Mouse (Mus musculus) embryonic fibroblast, embryonic 13.5 days (primary cell): Measurements from ENCODE around the gene Cetn3. TPM values are rescaled to one million over a fixed set of nuclear protein-coding genes. Genes with fewer than 3 reads are reported as not detected.

Experiments used
- H3K27ac ChIP-seq: 2 replicates; pipeline ENCODE4 v1.5.1; 2012; ENCODE audit warnings: low read length, control low read depth, inconsistent platforms; ENCODE audit not compliant: insufficient read depth
- H3K4me1 ChIP-seq: 2 replicates; pipeline ENCODE4 v1.6.1; 2011; ENCODE audit warnings: low read length; ENCODE audit not compliant: control insufficient read depth, insufficient read depth
- H3K4me3 ChIP-seq: 2 replicates; pipeline ENCODE4 v1.5.1; 2011; ENCODE audit warnings: mild to moderate bottlenecking, control low read depth, low read length; ENCODE audit not compliant: insufficient read depth
- CTCF ChIP-seq: IDR thresholded peaks from 2 replicates; pipeline ENCODE4 v1.5.1; 2011; ENCODE audit warnings: mild to moderate bottlenecking, control low read depth, low read length, moderate library complexity, borderline replicate concordance; ENCODE audit not compliant: insufficient read depth
- POLR2A ChIP-seq: IDR thresholded peaks from 2 replicates; pipeline ENCODE4 v1.6.1; 2011; ENCODE audit warnings: low read depth, mild to moderate bottlenecking, control low read depth, low read length, moderate library complexity
- polyA plus RNA-seq: library from polyadenylated mRNA; stranded (reverse); fragments of >200 nt; gene quantifications from 2 replicates; pipeline ENCODE4 v1.2.4, GENCODE M21; 2011; ENCODE audit warnings: low read depth; ENCODE audit not compliant: missing spikeins, insufficient read length

The Cetn3 gene
- polyA plus RNA-seq, 1 experiment: 135 TPM

GRCm38 (mm10) chr13:81840646-81841045, 57.8 kb downstream of the Cetn3 start:
- Histone ChIP-seq H3K4me3 (no peak overlapping the region), H3K27ac (no peak overlapping the region), H3K4me1 (no peaks in the 10 kb centered on the region)
- TF ChIP-seq POLR2A (no peak), CTCF (no peak)

GRCm38 (mm10) chr13:81842278-81842677, 59.4 kb downstream of the Cetn3 start:
- Histone ChIP-seq H3K4me1 (no peaks in the 10 kb centered on the region), H3K4me3 (no peak overlapping the region), H3K27ac (no peak overlapping the region)
- TF ChIP-seq POLR2A (no peak), CTCF (no peak)

Other genes with a start within 250 kb of the Cetn3 start
- gene Adgrv1, start 149.9 kb upstream of the Cetn3 start, polyA plus RNA-seq: 0.13 and 0.81 TPM in 2 replicates
- 23.0 and 28.9 TPM in 2 replicates for gene Lysmd3, start 125.4 kb upstream of the Cetn3 start, polyA plus RNA-seq
- gene Polr3g, start 72.1 kb upstream of the Cetn3 start, polyA plus RNA-seq: 4.8 and 6.6 TPM in 2 replicates
- 3.0 and 3.2 TPM in 2 replicates for gene Mblac2, start 71.7 kb upstream of the Cetn3 start, polyA plus RNA-seq